Mouse (Mus musculus) mature B cell (primary cell): ENCODE results near the gene Tubgcp2.

Experiments
- in situ Hi-C: fragments of 300-500 bp; cut with MboI; formaldehyde crosslinking; loops from 2 replicates; pipeline ENCODE4 v1.14.3; 2019

Gene Tubgcp2

DNA sequence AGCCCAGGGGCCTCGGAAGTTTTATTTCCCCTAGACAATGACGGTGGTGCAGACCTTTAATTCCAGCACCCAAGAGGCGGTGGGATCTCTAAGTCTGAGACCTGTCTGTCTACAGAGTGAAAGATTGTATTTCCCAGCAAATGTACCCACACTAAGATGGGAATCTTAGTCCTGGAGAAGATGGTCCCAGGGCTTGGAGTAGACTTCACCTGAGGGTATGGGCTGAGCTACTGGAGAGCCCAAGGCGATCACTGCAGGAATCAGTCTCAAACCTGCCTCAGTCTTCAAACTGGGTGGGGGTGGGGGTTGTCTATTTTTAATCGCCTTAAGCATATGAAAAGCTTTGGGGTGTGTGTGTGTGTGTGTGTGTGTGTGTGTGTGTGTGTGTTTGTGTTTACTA lies 90.4 kb downstream of the Tubgcp2 start:
- in situ Hi-C loops: no loop called here
